Mouse (Mus musculus) hindbrain, embryonic 16.5 days (tissue): ENCODE measurements at regions not wholly inside any gene's neighbourhood (a gene's known extent, or its start where the extent isn't known, plus 50 kb on each side); places are given as distances from the start of the nearest gene placed in this dataset.

Experiments
- ATAC-seq: fragments of 200-750 bp; cut with Nextera tagmentation; 2 replicates; pipeline ENCODE4 v1.8.0; 2017; ENCODE audit warnings: moderate TSS enrichment, moderate library complexity
- H3K27ac ChIP-seq: fragments of 300-500 bp; sonication (generic); 2 replicates; pipeline ENCODE4 v1.5.1; 2014; ENCODE audit warnings: low read depth, mild to moderate bottlenecking, control low read depth, low read length, moderate library complexity
- H3K27me3 ChIP-seq: fragments of 300-500 bp; sonication (generic); replicated peaks from 2 replicates; pipeline ENCODE4 v1.6.1; 2014; ENCODE audit warnings: low read length; ENCODE audit not compliant: control insufficient read depth, insufficient read depth
- H3K36me3 ChIP-seq: fragments of 300-500 bp; sonication (generic); 2 replicates; pipeline ENCODE4 v1.6.1; 2014; ENCODE audit warnings: mild to moderate bottlenecking, low read length, moderate library complexity, mixed read lengths; ENCODE audit not compliant: control insufficient read depth, insufficient read depth
- H3K4me1 ChIP-seq: fragments of 300-500 bp; sonication (generic); 2 replicates; pipeline ENCODE4 v1.6.1; 2014; ENCODE audit warnings: low read depth, low read length; ENCODE audit not compliant: control insufficient read depth, insufficient read depth
- H3K4me2 ChIP-seq: fragments of 300-500 bp; sonication (generic); 2 replicates; pipeline ENCODE4 v1.6.1; 2014; ENCODE audit warnings: mild to moderate bottlenecking, low read length, control low read depth, moderate library complexity
- H3K4me3 ChIP-seq: fragments of 300-500 bp; sonication (generic); 2 replicates; pipeline ENCODE4 v1.5.1; 2014; ENCODE audit warnings: mild to moderate bottlenecking, low read length, control low read depth, moderate library complexity
- H3K9ac ChIP-seq: fragments of 300-500 bp; sonication (generic); 2 replicates; pipeline ENCODE4 v1.6.1; 2014; ENCODE audit warnings: low read depth, mild to moderate bottlenecking, control low read depth, low read length, moderate library complexity
- H3K9me3 ChIP-seq: fragments of 300-500 bp; sonication (generic); 2 replicates; pipeline ENCODE4 v1.6.1; 2014; ENCODE audit warnings: mild to moderate bottlenecking, low read length, moderate library complexity; ENCODE audit not compliant: control insufficient read depth
- WGBS: fragments of 180-500 bp; shearing (Covaris S2); extraction: QIAGEN DNeasy Blood & Tissue Kit; methylation state at CpG from one replicate; pipeline ENCODE4 v1.1.7; 2014; 5-methylcytosine and 5-hydroxymethylcytosine counted together

- Histone ChIP-seq H3K27ac (no peak overlapping the region), H3K4me2 (no peak overlapping the region), H3K4me3 (no peak overlapping the region), H3K9ac (no peak overlapping the region), H3K4me1 (peaks cover 19% of the 10 kb centered on the region), H3K36me3 (no peaks in the 10 kb centered on the region), H3K27me3 (no peaks in the 10 kb centered on the region), H3K9me3 (no peaks in the 10 kb centered on the region)
- peak; percentile 74 for ATAC-seq
- 55% methylated on average over 10 of the region's 10 CpGs for WGBS
These were observed 85.2 kb upstream of the Cplx2 start for GRCm38 (mm10) chr13:54285968-54286367.

GRCm38 (mm10) chr13:54286616-54287015, 84.5 kb upstream of the Cplx2 start:
- no peak overlapping the region for H3K4me2 ChIP-seq
- H3K27me3 ChIP-seq: no peaks in the 10 kb centered on the region
- H3K36me3 ChIP-seq: no peaks in the 10 kb centered on the region
- no peaks in the 10 kb centered on the region for H3K9me3 ChIP-seq
- no peak overlapping the region for H3K4me3 ChIP-seq
- peaks cover 16% of the 10 kb centered on the region for H3K4me1 ChIP-seq
- 86% methylated on average over 11 of the region's 11 CpGs for WGBS
- no peak overlapping the region for H3K9ac ChIP-seq
- no peak for ATAC-seq
- no peak overlapping the region for H3K27ac ChIP-seq

- Histone ChIP-seq H3K4me3 (no peak overlapping the region), H3K36me3 (no peaks in the 10 kb centered on the region), H3K27ac (no peak overlapping the region), H3K4me2 (no peak overlapping the region), H3K9ac (no peak overlapping the region), H3K4me1 (no peaks in the 10 kb centered on the region), H3K27me3 (no peaks in the 10 kb centered on the region), H3K9me3 (no peaks in the 10 kb centered on the region)
- no peak for ATAC-seq
- WGBS: 81% methylated on average over 9 of the region's 9 CpGs
These were observed 81.1 kb upstream of the Cplx2 start for GRCm38 (mm10) chr13:54290066-54290465.

- H3K27ac ChIP-seq: no peak overlapping the region
- ATAC-seq: no peak
- WGBS: 86% methylated on average over 6 of the region's 6 CpGs
- H3K36me3 ChIP-seq: no peaks in the 10 kb centered on the region
- no peak overlapping the region for H3K4me2 ChIP-seq
- H3K9ac ChIP-seq: no peak overlapping the region
- H3K4me1 ChIP-seq: no peaks in the 10 kb centered on the region
- no peaks in the 10 kb centered on the region for H3K27me3 ChIP-seq
- H3K9me3 ChIP-seq: no peaks in the 10 kb centered on the region
- H3K4me3 ChIP-seq: no peak overlapping the region
These were observed 78.8 kb upstream of the Cplx2 start for GRCm38 (mm10) chr13:54292394-54292793.

- Histone ChIP-seq H3K4me3 (no peak overlapping the region), H3K27me3 (no peaks in the 10 kb centered on the region), H3K27ac (no peak overlapping the region), H3K9me3 (no peaks in the 10 kb centered on the region), H3K36me3 (no peaks in the 10 kb centered on the region), H3K4me2 (no peak overlapping the region), H3K9ac (no peak overlapping the region), H3K4me1 (no peaks in the 10 kb centered on the region)
- 88% methylated on average over 3 of the region's 3 CpGs for WGBS
- ATAC-seq: no peak
These were observed 78.1 kb upstream of the Cplx2 start for GRCm38 (mm10) chr13:54293006-54293405.

- H3K4me3 ChIP-seq: no peak overlapping the region
- H3K9ac ChIP-seq: no peak overlapping the region
- H3K4me2 ChIP-seq: no peak overlapping the region
- no peaks in the 10 kb centered on the region for H3K4me1 ChIP-seq
- no peaks in the 10 kb centered on the region for H3K27me3 ChIP-seq
- H3K36me3 ChIP-seq: no peaks in the 10 kb centered on the region
- 79% methylated on average over 5 of the region's 5 CpGs for WGBS
- H3K27ac ChIP-seq: no peak overlapping the region
- no peak for ATAC-seq
- H3K9me3 ChIP-seq: no peaks in the 10 kb centered on the region
These were observed 75.5 kb upstream of the Cplx2 start for GRCm38 (mm10) chr13:54295475-54296259.

- ATAC-seq: no peak
- Histone ChIP-seq H3K4me2 (no peak overlapping the region), H3K9ac (no peak overlapping the region), H3K9me3 (no peaks in the 10 kb centered on the region), H3K27ac (no peak overlapping the region), H3K27me3 (no peaks in the 10 kb centered on the region), H3K4me3 (no peak overlapping the region), H3K36me3 (no peaks in the 10 kb centered on the region), H3K4me1 (no peaks in the 10 kb centered on the region)
- WGBS: 71% methylated on average over 1 of the region's 1 CpGs
These were observed 74.9 kb upstream of the Cplx2 start for GRCm38 (mm10) chr13:54296260-54296555.

- no peak overlapping the region for H3K4me3 ChIP-seq
- H3K9me3 ChIP-seq: no peaks in the 10 kb centered on the region
- H3K27ac ChIP-seq: no peak overlapping the region; the same call in 1 of the 2 replicates
- H3K9ac ChIP-seq: no peak overlapping the region
- H3K4me1 ChIP-seq: peaks cover 15% of the 10 kb centered on the region
- no peaks in the 10 kb centered on the region for H3K36me3 ChIP-seq
- H3K27me3 ChIP-seq: no peaks in the 10 kb centered on the region
- no peak overlapping the region for H3K4me2 ChIP-seq
- WGBS: 58% methylated on average over 8 of the region's 8 CpGs
- ATAC-seq: no peak
These were observed 72.3 kb upstream of the Cplx2 start for GRCm38 (mm10) chr13:54298851-54299250.

GRCm38 (mm10) chr13:54299295-54299694, 71.9 kb upstream of the Cplx2 start:
- no peaks in the 10 kb centered on the region for H3K9me3 ChIP-seq
- no peak for ATAC-seq
- H3K27ac ChIP-seq: no peak overlapping the region; the same call in 1 of the 2 replicates
- H3K27me3 ChIP-seq: no peaks in the 10 kb centered on the region
- H3K4me2 ChIP-seq: no peak overlapping the region
- H3K9ac ChIP-seq: no peak overlapping the region
- peaks cover 19% of the 10 kb centered on the region for H3K4me1 ChIP-seq
- no peak overlapping the region for H3K4me3 ChIP-seq
- no peaks in the 10 kb centered on the region for H3K36me3 ChIP-seq
- WGBS: 83% methylated on average over 5 of the region's 5 CpGs
